Mouse (Mus musculus) forebrain, embryonic 11.5 days (tissue): Measurements from ENCODE around the gene Trap1. TPM values are rescaled to one million over a fixed set of nuclear protein-coding genes. Genes with fewer than 3 reads are reported as not detected.

ENCODE experiments used
- ATAC-seq: fragments of 200-750 bp; cut with Nextera tagmentation; replicated peaks from 2 replicates; pipeline ENCODE4 v1.8.0; 2017; ENCODE audit warnings: moderate TSS enrichment; ENCODE audit not compliant: low FRiP score
- DNase-seq: peaks from one replicate; pipeline ENCODE4 v3.0.0-alpha.2; 2017; ENCODE audit warnings: low spot score
- H3K27ac ChIP-seq: fragments of 300-500 bp; sonication (generic); 2 replicates; pipeline ENCODE4 v1.5.1; 2014; ENCODE audit warnings: low read depth, low read length
- H3K27me3 ChIP-seq: fragments of 300-500 bp; sonication (generic); 2 replicates; pipeline ENCODE4 v1.6.1; 2014; ENCODE audit warnings: mild to moderate bottlenecking, low read length, mixed read lengths; ENCODE audit not compliant: control insufficient read depth, insufficient read depth
- H3K36me3 ChIP-seq: fragments of 300-500 bp; sonication (generic); 2 replicates; pipeline ENCODE4 v1.6.1; 2014; ENCODE audit warnings: mild to moderate bottlenecking, low read length, moderate library complexity, mixed read lengths; ENCODE audit not compliant: control insufficient read depth, insufficient read depth
- H3K4me1 ChIP-seq: fragments of 300-500 bp; sonication (generic); replicated peaks from 2 replicates; pipeline ENCODE4 v1.6.1; 2014; ENCODE audit warnings: low read length, mixed read lengths; ENCODE audit not compliant: control insufficient read depth, insufficient read depth
- H3K4me2 ChIP-seq: fragments of 300-500 bp; sonication (generic); 2 replicates; pipeline ENCODE4 v1.6.1; 2014; ENCODE audit warnings: low read depth, mild to moderate bottlenecking, low read length, moderate library complexity, mixed read lengths; ENCODE audit not compliant: severe bottlenecking
- H3K4me3 ChIP-seq: fragments of 300-500 bp; sonication (generic); 2 replicates; pipeline ENCODE4 v1.5.1; 2014; ENCODE audit warnings: low read depth, low read length
- H3K9ac ChIP-seq: fragments of 300-500 bp; sonication (generic); 2 replicates; pipeline ENCODE4 v1.6.1; 2014; ENCODE audit warnings: low read length
- H3K9me3 ChIP-seq: fragments of 300-500 bp; sonication (generic); 2 replicates; pipeline ENCODE4 v1.6.1; 2016; ENCODE audit warnings: low read length, mixed read lengths; ENCODE audit not compliant: control insufficient read depth
- WGBS: fragments of 180-500 bp; shearing (Covaris S2); extraction: QIAGEN DNeasy Blood & Tissue Kit; methylation state at CpG from one replicate; pipeline ENCODE4 v1.1.7; 2014; 5-methylcytosine and 5-hydroxymethylcytosine counted together
- polyA plus RNA-seq: library from polyadenylated mRNA; unstranded; fragments of >200 nt; fragmentation: Nextera tagmentation; extraction: Ambion mirVana; gene quantifications from 2 replicates; pipeline ENCODE4 v1.2.1, GENCODE M21; 2014

Gene Trap1
- polyA plus RNA-seq, 1 experiment from 2014 or later, result 78.1 TPM

- H3K4me3 ChIP-seq, result no peak overlapping the region
- H3K27me3 ChIP-seq, result no peaks in the 10 kb centered on the region
- WGBS, result 57% methylated on average over 5 of the region's 5 CpGs
- ATAC-seq (no peak), DNase-seq (no peak)
- no peak overlapping the region for H3K4me2 ChIP-seq
- H3K27ac ChIP-seq, result no peak overlapping the region
- H3K36me3 ChIP-seq, result peaks cover 2% of the 10 kb centered on the region; the same call in 1 of the 2 replicates
- H3K9me3 ChIP-seq, result no peaks in the 10 kb centered on the region
- H3K9ac ChIP-seq, result no peak overlapping the region
- no peaks in the 10 kb centered on the region for H3K4me1 ChIP-seq
Measured at GRCm38 (mm10) chr16:4033971-4034370, 43.7 kb downstream of the Trap1 start.

DNA sequence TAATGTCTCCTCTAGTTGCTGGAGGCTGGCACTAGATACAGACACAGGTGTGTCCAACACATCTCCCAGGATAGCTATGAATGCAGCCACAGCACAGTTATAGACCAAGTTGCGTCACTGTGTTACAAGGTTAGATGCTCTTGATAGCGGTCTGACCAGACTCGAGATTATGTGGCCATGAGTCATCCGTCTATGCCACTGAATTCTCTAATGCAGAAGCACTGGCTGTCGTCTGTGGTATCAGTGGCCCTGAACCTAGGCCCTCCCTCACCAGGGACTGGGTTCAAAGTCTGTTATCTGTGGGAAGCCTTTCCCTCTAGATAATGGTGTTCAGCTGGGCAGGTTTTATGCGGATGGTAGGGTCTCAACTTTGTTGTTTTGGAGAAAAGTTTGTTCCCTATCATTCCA lies 45.3 kb downstream of the Trap1 start:
- no peak overlapping the region for H3K4me2 ChIP-seq
- no peak for ATAC-seq
- no peaks in the 10 kb centered on the region for H3K9me3 ChIP-seq
- no peak overlapping the region for H3K4me3 ChIP-seq
- H3K9ac ChIP-seq, result no peak overlapping the region
- no peak overlapping the region for H3K27ac ChIP-seq
- 92% methylated on average over 6 of the region's 6 CpGs for WGBS
- peaks cover 2% of the 10 kb centered on the region; the same call in 1 of the 2 replicates for H3K36me3 ChIP-seq
- no peak for DNase-seq
- H3K27me3 ChIP-seq, result no peaks in the 10 kb centered on the region
- H3K4me1 ChIP-seq, result no peaks in the 10 kb centered on the region

DNA sequence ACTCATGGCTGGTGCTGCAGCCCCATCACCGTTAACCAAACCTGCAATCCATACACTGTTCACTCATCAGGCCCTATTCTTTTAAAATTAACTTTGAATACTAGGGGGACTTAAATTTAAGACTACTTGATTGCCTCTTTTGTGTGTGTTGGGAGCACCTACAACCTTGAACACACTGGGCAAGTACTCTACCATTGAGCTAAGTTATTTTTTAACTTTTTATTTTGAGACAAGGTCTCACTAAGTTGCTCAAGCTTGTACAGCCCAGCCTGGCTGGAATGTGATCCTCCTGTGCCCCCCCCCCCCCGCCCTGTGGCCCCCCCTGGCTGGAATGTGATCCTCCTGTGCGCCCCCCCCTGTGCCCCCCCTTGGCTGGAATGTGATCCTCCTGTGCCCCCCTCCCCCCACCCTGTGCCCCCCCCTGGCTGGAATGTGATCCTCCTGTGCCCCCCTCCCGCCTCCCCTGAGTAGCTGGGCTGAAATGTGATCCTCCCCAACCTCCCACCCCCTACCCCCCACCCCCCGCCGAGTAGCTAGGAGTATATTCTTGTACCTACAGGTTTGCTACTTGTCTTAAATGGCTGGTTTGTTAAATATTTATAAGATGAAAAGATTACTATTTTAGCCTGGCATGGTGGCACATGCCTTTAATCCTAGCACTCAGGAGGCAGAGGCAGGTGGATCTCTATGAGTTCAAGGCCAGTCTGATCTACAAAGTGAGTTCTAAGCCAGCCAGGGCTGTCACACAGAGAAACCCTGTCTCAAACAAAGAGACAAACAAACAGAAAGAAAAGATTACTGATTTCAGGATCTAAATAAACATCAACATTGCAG lies 46.0 kb downstream of the Trap1 start:
- Histone ChIP-seq H3K4me1 (no peaks in the 10 kb centered on the region), H3K9me3 (no peaks in the 10 kb centered on the region), H3K27ac (no peak overlapping the region), H3K27me3 (no peaks in the 10 kb centered on the region), H3K4me3 (no peak overlapping the region), H3K9ac (no peak overlapping the region), H3K36me3 (no peaks in the 10 kb centered on the region), H3K4me2 (no peak overlapping the region)
- ATAC-seq, result no peak
- 73% methylated on average over 6 of the region's 6 CpGs for WGBS
- no peak for DNase-seq

DNA sequence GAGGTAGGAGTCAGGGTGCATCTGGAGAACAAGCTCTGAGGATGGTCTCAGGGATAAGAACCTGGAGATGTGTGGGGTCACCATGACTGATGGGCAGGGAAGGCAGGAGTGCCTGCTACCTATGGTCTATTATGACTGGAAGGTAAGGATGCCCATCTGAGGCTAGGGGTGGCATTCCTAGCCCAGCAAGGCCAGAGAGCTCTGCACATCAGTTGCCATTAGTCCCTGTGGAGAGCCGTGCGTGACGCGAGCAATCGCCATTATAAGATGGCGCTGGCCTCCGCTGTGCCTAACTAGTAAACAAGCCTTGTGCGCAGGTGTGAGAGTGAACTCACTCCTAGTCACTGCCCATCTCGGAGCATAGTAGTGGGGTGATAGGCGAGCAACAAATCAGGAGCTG lies 47.1 kb downstream of the Trap1 start:
- ATAC-seq (no peak), DNase-seq (no peak)
- no peaks in the 10 kb centered on the region for H3K4me1 ChIP-seq
- H3K4me3 ChIP-seq, result no peak overlapping the region
- no peak overlapping the region for H3K9ac ChIP-seq
- no peaks in the 10 kb centered on the region for H3K36me3 ChIP-seq
- H3K27me3 ChIP-seq, result no peaks in the 10 kb centered on the region
- no peak overlapping the region for H3K4me2 ChIP-seq
- H3K27ac ChIP-seq, result no peak overlapping the region
- no peaks in the 10 kb centered on the region for H3K9me3 ChIP-seq
- WGBS, result 98% methylated on average over 10 of the region's 10 CpGs

- ATAC-seq, result no peak
- H3K27ac ChIP-seq, result no peak overlapping the region
Measured at GRCm38 (mm10) chr16:4029371-4029841, 48.2 kb downstream of the Trap1 start.

DNA sequence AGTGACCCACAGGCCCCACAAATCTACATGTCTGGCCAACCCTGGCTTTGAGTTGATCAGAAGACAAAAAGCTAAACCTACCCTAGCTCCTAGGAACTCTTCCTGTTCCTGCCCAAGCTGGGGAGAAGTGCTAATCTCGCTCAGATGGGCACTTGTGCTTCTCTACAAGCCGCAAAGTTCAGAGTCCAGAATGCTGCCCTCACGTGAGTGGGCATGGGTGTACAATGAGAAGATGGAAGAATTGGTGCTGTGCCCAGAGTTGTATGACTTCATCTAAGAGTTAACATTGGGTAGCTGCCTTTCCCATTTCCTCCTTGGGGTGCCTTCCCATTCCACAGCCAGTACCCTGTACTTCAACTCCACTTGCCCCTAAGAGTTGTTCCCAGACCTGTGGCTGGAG lies 50.4 kb downstream of the Trap1 start:
- Histone ChIP-seq H3K4me3 (no peak overlapping the region), H3K9ac (no peak overlapping the region), H3K27ac (no peak overlapping the region), H3K36me3 (no peaks in the 10 kb centered on the region), H3K4me1 (no peaks in the 10 kb centered on the region), H3K9me3 (no peaks in the 10 kb centered on the region), H3K27me3 (no peaks in the 10 kb centered on the region), H3K4me2 (no peak overlapping the region)
- ATAC-seq (no peak), DNase-seq (no peak)
- 81% methylated on average over 3 of the region's 3 CpGs for WGBS

More at GRCm38 (mm10) chr16:4029371-4029841, 48.2 kb downstream of the Trap1 start:
- Histone ChIP-seq H3K4me1 (no peaks in the 10 kb centered on the region), H3K27me3 (no peaks in the 10 kb centered on the region), H3K9me3 (no peaks in the 10 kb centered on the region), H3K36me3 (no peaks in the 10 kb centered on the region), H3K4me2 (no peak overlapping the region), H3K4me3 (no peak overlapping the region), H3K9ac (no peak overlapping the region)
- DNase-seq, result no peak
- WGBS, result 89% methylated on average over 5 of the region's 5 CpGs

GRCm38 (mm10) chr16:4026672-4027071 lies 51.0 kb downstream of the Trap1 start:
- Histone ChIP-seq H3K4me2 (no peak overlapping the region), H3K27ac (no peak overlapping the region), H3K9me3 (no peaks in the 10 kb centered on the region), H3K36me3 (no peaks in the 10 kb centered on the region), H3K9ac (no peak overlapping the region), H3K4me3 (no peak overlapping the region), H3K27me3 (no peaks in the 10 kb centered on the region), H3K4me1 (no peaks in the 10 kb centered on the region)
- 88% methylated on average over 1 of the region's 1 CpGs for WGBS
- no peak for DNase-seq
- ATAC-seq, result no peak

DNA sequence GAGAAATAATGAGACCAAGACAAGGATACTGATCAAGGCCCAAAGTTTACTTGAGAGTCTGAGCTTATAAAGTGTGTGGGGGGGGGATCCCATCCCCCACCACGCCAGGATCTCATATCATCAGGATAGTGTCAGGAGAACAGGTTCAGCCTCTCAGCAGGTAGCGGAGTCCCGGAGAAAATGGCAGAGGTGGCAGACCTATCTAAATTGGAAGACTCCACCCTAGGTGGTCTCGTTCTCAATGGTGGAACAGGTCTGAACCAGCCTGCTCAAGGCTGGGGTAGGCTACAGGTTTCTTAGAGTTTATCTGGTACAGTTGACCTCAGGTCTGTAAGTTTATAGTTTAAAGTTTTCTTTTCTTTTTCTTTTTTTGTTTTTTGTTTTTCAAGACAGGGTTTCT lies 54.9 kb downstream of the Trap1 start:
- Histone ChIP-seq H3K4me2 (no peak overlapping the region), H3K27me3 (no peaks in the 10 kb centered on the region), H3K4me3 (no peak overlapping the region), H3K9ac (no peak overlapping the region), H3K9me3 (no peaks in the 10 kb centered on the region), H3K36me3 (no peaks in the 10 kb centered on the region), H3K4me1 (no peaks in the 10 kb centered on the region), H3K27ac (no peak overlapping the region)
- WGBS, result 82% methylated on average over 4 of the region's 4 CpGs
- ATAC-seq, result no peak
- no peak for DNase-seq

DNA sequence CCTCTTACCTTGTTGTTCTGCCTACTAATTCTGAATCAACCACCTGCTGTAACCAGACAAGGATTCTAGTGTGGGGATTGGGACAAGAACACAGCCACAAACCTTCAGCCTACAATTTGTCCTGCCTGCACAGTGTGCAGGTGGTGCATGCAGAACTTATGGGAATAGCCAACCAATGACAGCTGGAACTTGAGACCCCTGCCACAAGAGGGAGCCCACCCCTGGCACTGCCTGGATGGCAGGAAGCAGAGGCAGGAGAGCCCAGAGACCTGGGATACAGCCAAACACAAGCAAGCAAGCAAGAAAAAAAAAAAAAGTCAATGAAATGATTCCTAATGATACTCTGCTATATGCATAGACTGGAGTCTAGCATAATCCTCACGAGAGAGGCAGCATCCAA lies 56.4 kb downstream of the Trap1 start:
- no peak overlapping the region for H3K4me2 ChIP-seq
- H3K9me3 ChIP-seq, result no peaks in the 10 kb centered on the region
- WGBS, result 74% methylated on average over 1 of the region's 1 CpGs
- ATAC-seq (no peak), DNase-seq (no peak)
- no peaks in the 10 kb centered on the region for H3K4me1 ChIP-seq
- H3K27ac ChIP-seq, result no peak overlapping the region
- H3K27me3 ChIP-seq, result no peaks in the 10 kb centered on the region
- no peak overlapping the region for H3K9ac ChIP-seq
- no peak overlapping the region for H3K4me3 ChIP-seq
- no peaks in the 10 kb centered on the region for H3K36me3 ChIP-seq
